Mouse (Mus musculus) small intestine, adult 2 months (tissue): ENCODE measurements at regions not wholly inside any gene's neighbourhood (a gene's known extent, or its start where the extent isn't known, plus 50 kb on each side); places are given as distances from the start of the nearest gene placed in this dataset.

Experiments
- CTCF ChIP-seq: fragments of 200-500 bp; IDR thresholded peaks from 2 replicates; pipeline ENCODE4 v1.5.1; 2012; ENCODE audit warnings: low read depth, mild to moderate bottlenecking, control low read depth, inconsistent platforms, low read length, moderate library complexity, mixed read lengths; ENCODE audit not compliant: insufficient replicate concordance, insufficient read length; ENCODE audit errors: extremely low read depth
- POLR2A ChIP-seq: fragments of 200-500 bp; IDR thresholded peaks from 2 replicates; pipeline ENCODE4 v1.6.1; 2012; ENCODE audit warnings: low read depth, mild to moderate bottlenecking, control low read depth, inconsistent platforms, low read length, moderate library complexity

DNA sequence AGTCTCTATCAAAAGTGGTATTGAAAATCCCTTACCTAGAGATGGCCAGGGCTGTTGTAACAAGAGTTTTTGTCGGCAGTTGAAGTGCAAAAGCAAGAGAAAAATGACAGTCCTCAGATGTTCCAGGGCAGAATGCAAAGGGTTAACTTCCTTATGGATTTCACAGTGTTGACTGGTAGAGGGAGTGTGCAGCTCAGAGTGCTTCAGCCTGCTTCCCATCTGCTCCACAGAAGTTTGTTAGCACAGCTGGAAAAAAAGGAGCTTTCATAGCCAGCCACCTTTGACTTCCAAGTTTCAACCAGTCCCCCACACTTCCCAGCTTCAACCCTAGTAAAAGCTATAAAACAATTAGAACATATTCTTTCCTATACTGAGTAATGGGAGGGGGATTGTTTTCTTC, 1098.9 kb downstream of the Slc22a22 start:
- no peak for TF ChIP-seq CTCF
- TF ChIP-seq POLR2A: no peak
